Mouse (Mus musculus) heart, embryonic 11.5 days (tissue): ENCODE results near the gene Ptprk. TPM values are rescaled to one million over a fixed set of nuclear protein-coding genes. Genes with fewer than 3 reads are reported as not detected.

Source experiments
- ATAC-seq: fragments of 200-750 bp; cut with Nextera tagmentation; replicated peaks from 2 replicates; pipeline ENCODE4 v1.8.0; 2017; ENCODE audit warnings: moderate library complexity; ENCODE audit not compliant: insufficient number of reproducible peaks, low FRiP score, low TSS enrichment
- H3K27ac ChIP-seq: fragments of 300-500 bp; sonication (generic); 2 replicates; pipeline ENCODE4 v1.5.1; 2014; ENCODE audit warnings: mild to moderate bottlenecking, low read depth, low read length
- H3K27me3 ChIP-seq: fragments of 300-500 bp; sonication (generic); 2 replicates; pipeline ENCODE4 v1.6.1; 2014; ENCODE audit warnings: mild to moderate bottlenecking, low read length, mixed read lengths; ENCODE audit not compliant: control insufficient read depth, insufficient read depth
- H3K36me3 ChIP-seq: fragments of 300-500 bp; sonication (generic); 2 replicates; pipeline ENCODE4 v1.6.1; 2014; ENCODE audit warnings: mild to moderate bottlenecking, low read length, moderate library complexity, mixed read lengths; ENCODE audit not compliant: control insufficient read depth, insufficient read depth
- H3K4me1 ChIP-seq: fragments of 300-500 bp; sonication (generic); 2 replicates; pipeline ENCODE4 v1.6.1; 2014; ENCODE audit warnings: low read length; ENCODE audit not compliant: control insufficient read depth, insufficient read depth
- H3K4me2 ChIP-seq: fragments of 300-500 bp; sonication (generic); 2 replicates; pipeline ENCODE4 v1.6.1; 2014; ENCODE audit warnings: mild to moderate bottlenecking, moderate library complexity
- H3K4me3 ChIP-seq: fragments of 300-500 bp; sonication (generic); 2 replicates; pipeline ENCODE4 v1.5.1; 2014; ENCODE audit warnings: low read depth, low read length
- H3K9ac ChIP-seq: fragments of 300-500 bp; sonication (generic); 2 replicates; pipeline ENCODE4 v1.6.1; 2014; ENCODE audit warnings: mild to moderate bottlenecking, low read depth, low read length, moderate library complexity
- H3K9me3 ChIP-seq: fragments of 300-500 bp; sonication (generic); replicated peaks from 2 replicates; pipeline ENCODE4 v1.6.1; 2016; ENCODE audit warnings: low read length; ENCODE audit not compliant: control insufficient read depth
- WGBS: fragments of 180-500 bp; shearing (Covaris S2); extraction: QIAGEN DNeasy Blood & Tissue Kit; methylation state at CpG from one replicate; pipeline ENCODE4 v1.1.7; 2014; ENCODE audit not compliant: insufficient replicate concordance; 5-methylcytosine and 5-hydroxymethylcytosine counted together
- polyA plus RNA-seq: library from polyadenylated mRNA; unstranded; fragments of >200 nt; fragmentation: Nextera tagmentation; extraction: Ambion mirVana; gene quantifications from 2 replicates; pipeline ENCODE4 v1.2.1, GENCODE M21; 2014

Ptprk gene
- polyA plus RNA-seq, 1 experiment from 2014 or later = 42.1 TPM

- Histone ChIP-seq H3K4me1 (no peaks in the 10 kb centered on the region), H3K36me3 (no peaks in the 10 kb centered on the region), H3K4me3 (no peak overlapping the region), H3K9me3 (no peaks in the 10 kb centered on the region), H3K4me2 (no peak overlapping the region), H3K27ac (no peak overlapping the region), H3K27me3 (no peaks in the 10 kb centered on the region), H3K9ac (no peak overlapping the region)
- 78% methylated on average over 12 of the region's 12 CpGs for WGBS
- ATAC-seq = no peak
Observed at GRCm38 (mm10) chr10:28464766-28465548, 390.3 kb downstream of the Ptprk start.

- H3K36me3 ChIP-seq = no peaks in the 10 kb centered on the region
- ATAC-seq = no peak
- WGBS = 32% methylated on average over 3 of the region's 3 CpGs
- no peak overlapping the region for H3K27ac ChIP-seq
- no peak overlapping the region for H3K9ac ChIP-seq
- no peaks in the 10 kb centered on the region for H3K27me3 ChIP-seq
- no peak overlapping the region for H3K4me3 ChIP-seq
- no peaks in the 10 kb centered on the region for H3K4me1 ChIP-seq
- H3K9me3 ChIP-seq = no peaks in the 10 kb centered on the region
- H3K4me2 ChIP-seq = no peak overlapping the region
Observed at GRCm38 (mm10) chr10:28485574-28485973, 411.0 kb downstream of the Ptprk start.

- H3K27ac ChIP-seq = no peak overlapping the region
- no peak overlapping the region for H3K4me2 ChIP-seq
- H3K9me3 ChIP-seq = no peaks in the 10 kb centered on the region
- ATAC-seq = no peak
- no peaks in the 10 kb centered on the region for H3K27me3 ChIP-seq
- H3K36me3 ChIP-seq = no peaks in the 10 kb centered on the region
- no peak overlapping the region for H3K9ac ChIP-seq
- 66% methylated on average over 1 of the region's 1 CpGs for WGBS
- H3K4me3 ChIP-seq = no peak overlapping the region
- peaks cover 10% of the 10 kb centered on the region for H3K4me1 ChIP-seq
Observed at GRCm38 (mm10) chr10:28491006-28491405, 416.4 kb downstream of the Ptprk start.

- 29% methylated on average over 9 of the region's 9 CpGs for WGBS
- Histone ChIP-seq H3K4me1 (peaks cover 10% of the 10 kb centered on the region), H3K27ac (no peak overlapping the region), H3K4me3 (no peak overlapping the region), H3K36me3 (no peaks in the 10 kb centered on the region), H3K4me2 (no peak overlapping the region), H3K9me3 (no peaks in the 10 kb centered on the region), H3K27me3 (no peaks in the 10 kb centered on the region), H3K9ac (no peak overlapping the region)
- ATAC-seq = 0 out of 2 replicates have a peak, but pooled peaks have one; percentile 35
Observed at GRCm38 (mm10) chr10:28492206-28492605, 417.6 kb downstream of the Ptprk start.

GRCm38 (mm10) chr10:28492870-28493269 lies 418.2 kb downstream of the Ptprk start:
- Histone ChIP-seq H3K4me3 (no peak overlapping the region), H3K36me3 (no peaks in the 10 kb centered on the region), H3K9ac (no peak overlapping the region), H3K27ac (peak overlapping the region; percentile 23), H3K4me2 (peak overlapping the region; percentile 33), H3K27me3 (no peaks in the 10 kb centered on the region), H3K4me1 (peaks cover 10% of the 10 kb centered on the region), H3K9me3 (no peaks in the 10 kb centered on the region)
- ATAC-seq = no peak
- 42% methylated on average over 14 of the region's 14 CpGs for WGBS

- H3K9ac ChIP-seq = no peak overlapping the region
- no peaks in the 10 kb centered on the region for H3K27me3 ChIP-seq
- peak overlapping the region; percentile 33 for H3K4me2 ChIP-seq
- H3K4me3 ChIP-seq = no peak overlapping the region
- no peaks in the 10 kb centered on the region for H3K9me3 ChIP-seq
- peaks cover 10% of the 10 kb centered on the region for H3K4me1 ChIP-seq
- ATAC-seq = 0 out of 2 replicates have a peak, but pooled peaks have one; percentile 39
- no peaks in the 10 kb centered on the region for H3K36me3 ChIP-seq
- WGBS = 30% methylated on average over 7 of the region's 7 CpGs
- peak overlapping the region; percentile 35 for H3K27ac ChIP-seq
Observed at GRCm38 (mm10) chr10:28493271-28493861, 418.7 kb downstream of the Ptprk start.

GRCm38 (mm10) chr10:28497791-28498190 lies 423.2 kb downstream of the Ptprk start:
- 85% methylated on average over 1 of the region's 1 CpGs for WGBS

GRCm38 (mm10) chr10:28498504-28498903 lies 423.9 kb downstream of the Ptprk start:
- 79% methylated on average over 3 of the region's 3 CpGs for WGBS
- ATAC-seq = no peak

More at GRCm38 (mm10) chr10:28497791-28498190, 423.2 kb downstream of the Ptprk start:
- H3K27ac ChIP-seq = no peak overlapping the region
- no peak overlapping the region for H3K4me2 ChIP-seq
- no peak overlapping the region for H3K4me3 ChIP-seq
- ATAC-seq = no peak
- no peaks in the 10 kb centered on the region for H3K27me3 ChIP-seq
- peaks cover 3% of the 10 kb centered on the region for H3K4me1 ChIP-seq
- no peaks in the 10 kb centered on the region for H3K36me3 ChIP-seq
- H3K9me3 ChIP-seq = no peaks in the 10 kb centered on the region
- no peak overlapping the region for H3K9ac ChIP-seq

More at GRCm38 (mm10) chr10:28498504-28498903, 423.9 kb downstream of the Ptprk start:
- no peak overlapping the region for H3K4me2 ChIP-seq
- no peaks in the 10 kb centered on the region; the same call in 1 of the 2 replicates for H3K4me1 ChIP-seq
- H3K36me3 ChIP-seq = no peaks in the 10 kb centered on the region
- H3K9ac ChIP-seq = no peak overlapping the region
- no peaks in the 10 kb centered on the region for H3K9me3 ChIP-seq
- no peaks in the 10 kb centered on the region for H3K27me3 ChIP-seq
- H3K4me3 ChIP-seq = no peak overlapping the region
- H3K27ac ChIP-seq = no peak overlapping the region
